Mouse (Mus musculus) kidney, adult 2 months (tissue): ENCODE results near the gene 1110008P14Rik.

ENCODE experiments used
- CTCF ChIP-seq: fragments of 200-500 bp; conservative IDR thresholded peaks from 2 replicates; pipeline ENCODE4 v1.5.1; 2011; ENCODE audit warnings: low read depth, mild to moderate bottlenecking, control low read depth, low read length, moderate library complexity, mixed read lengths; ENCODE audit not compliant: insufficient read depth, insufficient read length
- POLR2A ChIP-seq: fragments of 200-500 bp; IDR thresholded peaks from one replicate; pipeline ENCODE4 v1.6.1; 2011; ENCODE audit warnings: low read depth, low read length, control low read depth

DNA sequence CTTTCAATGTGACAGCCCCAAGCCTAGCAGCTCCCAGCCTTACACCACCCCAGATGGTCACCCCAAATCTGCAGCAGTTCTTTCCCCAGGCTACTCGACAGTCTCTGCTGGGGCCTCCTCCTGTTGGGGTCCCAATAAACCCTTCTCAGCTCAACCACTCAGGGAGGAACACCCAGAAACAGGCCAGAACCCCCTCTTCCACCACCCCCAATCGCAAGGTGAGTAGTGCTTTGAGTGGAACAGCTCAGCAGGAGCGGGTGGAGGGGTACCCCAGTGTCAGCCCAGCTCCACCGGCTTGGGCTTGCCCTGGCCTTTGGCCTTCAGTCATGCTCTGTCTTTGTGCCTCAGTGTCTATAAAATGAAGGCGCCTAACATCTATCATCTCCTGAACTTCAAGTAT is 14.4 kb downstream of the 1110008P14Rik start:
- TF ChIP-seq CTCF (no peak), POLR2A (no peak)
